Mouse (Mus musculus) olfactory bulb, adult 2 months (tissue): ENCODE results near the gene Thsd4.

ENCODE experiments used
- CTCF ChIP-seq: fragments of 200-500 bp; IDR thresholded peaks from 2 replicates; pipeline ENCODE4 v1.5.1; 2012; ENCODE audit warnings: low read depth, mild to moderate bottlenecking, low read length, moderate library complexity; ENCODE audit not compliant: insufficient read depth
- POLR2A ChIP-seq: fragments of 200-500 bp; IDR thresholded peaks from 2 replicates; pipeline ENCODE4 v1.6.1; 2012; ENCODE audit warnings: mild to moderate bottlenecking, low read depth, low read length, moderate library complexity; ENCODE audit not compliant: insufficient read depth

DNA sequence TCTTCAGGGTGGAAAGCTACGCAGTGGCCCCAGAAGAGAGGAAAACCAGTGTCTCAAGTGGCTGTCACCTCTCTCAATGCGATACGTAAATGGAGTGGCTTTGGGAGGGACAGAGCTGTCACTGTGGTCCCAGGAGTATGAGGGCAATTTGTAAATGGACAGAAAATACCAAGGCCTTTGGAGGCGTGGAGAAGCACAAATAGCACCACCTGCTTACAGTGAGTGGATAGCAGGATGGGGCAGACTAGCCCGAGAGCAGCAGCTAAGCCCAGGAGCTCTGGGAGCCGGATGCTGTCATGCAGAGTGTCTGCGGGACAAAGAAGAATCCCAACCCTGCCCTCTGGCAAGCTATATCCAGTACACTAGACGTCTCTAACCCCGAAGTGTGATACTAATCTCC, 397.7 kb downstream of the Thsd4 start:
- no peak for TF ChIP-seq CTCF
- no peak for TF ChIP-seq POLR2A
